Mouse (Mus musculus) mesoderm, embryonic 11.5 days (tissue): ENCODE results near the gene Kif6.

ENCODE experiments used
- DNase-seq: peaks from one replicate; pipeline ENCODE4 v3.0.0-alpha.2; 2012; ENCODE audit warnings: low read depth, low spot score

The Kif6 gene

GRCm38 (mm10) chr17:49839243-49839642 is 224.3 kb downstream of the Kif6 start:
- peak; percentile 60 for DNase-seq

- no peak for DNase-seq
Observed at GRCm38 (mm10) chr17:49851210-49851609, 236.3 kb downstream of the Kif6 start.

- no peak for DNase-seq
Observed at GRCm38 (mm10) chr17:49852183-49852582, 237.2 kb downstream of the Kif6 start.

GRCm38 (mm10) chr17:49855785-49856184 is 240.8 kb downstream of the Kif6 start:
- no peak for DNase-seq

GRCm38 (mm10) chr17:49860057-49860816 is 245.3 kb downstream of the Kif6 start:
- no peak for DNase-seq

- DNase-seq: no peak
Observed at GRCm38 (mm10) chr17:49863597-49863996, 248.7 kb downstream of the Kif6 start.

GRCm38 (mm10) chr17:49865604-49866003 is 250.7 kb downstream of the Kif6 start:
- no peak for DNase-seq

- DNase-seq: no peak
Observed at GRCm38 (mm10) chr17:49866653-49867215, 251.8 kb downstream of the Kif6 start.

- DNase-seq: no peak
Observed at GRCm38 (mm10) chr17:49867321-49868137, 252.6 kb downstream of the Kif6 start.

GRCm38 (mm10) chr17:49869246-49869645 is 254.3 kb downstream of the Kif6 start:
- no peak for DNase-seq

GRCm38 (mm10) chr17:49872305-49872704 is 257.4 kb downstream of the Kif6 start:
- DNase-seq: no peak

- no peak for DNase-seq
Observed at GRCm38 (mm10) chr17:49874746-49875145, 259.8 kb downstream of the Kif6 start.

- no peak for DNase-seq
Observed at GRCm38 (mm10) chr17:49875401-49875800, 260.5 kb downstream of the Kif6 start.

GRCm38 (mm10) chr17:49875939-49876651 is 261.2 kb downstream of the Kif6 start:
- DNase-seq: no peak

GRCm38 (mm10) chr17:49880919-49881744 is 266.2 kb downstream of the Kif6 start:
- DNase-seq: no peak

GRCm38 (mm10) chr17:49881796-49882195 is 266.9 kb downstream of the Kif6 start:
- no peak for DNase-seq

GRCm38 (mm10) chr17:49883136-49883755 is 268.3 kb downstream of the Kif6 start:
- no peak for DNase-seq

GRCm38 (mm10) chr17:49885035-49885434 is 270.1 kb downstream of the Kif6 start:
- DNase-seq: no peak

GRCm38 (mm10) chr17:49889629-49890028 is 274.7 kb downstream of the Kif6 start:
- DNase-seq: no peak

GRCm38 (mm10) chr17:49890861-49891260 is 275.9 kb downstream of the Kif6 start:
- DNase-seq: no peak
